Mouse (Mus musculus): ENCODE data around the gene Crlf1. TPM values are rescaled to one million over a fixed set of nuclear protein-coding genes. Genes with fewer than 3 reads are reported as not detected.

Gene Crlf1
- polyA plus RNA-seq (2015; fragmentation: Nextera tagmentation; extraction: Ambion mirVana): 5.8 and 6.5 TPM in 2 replicates

DNA sequence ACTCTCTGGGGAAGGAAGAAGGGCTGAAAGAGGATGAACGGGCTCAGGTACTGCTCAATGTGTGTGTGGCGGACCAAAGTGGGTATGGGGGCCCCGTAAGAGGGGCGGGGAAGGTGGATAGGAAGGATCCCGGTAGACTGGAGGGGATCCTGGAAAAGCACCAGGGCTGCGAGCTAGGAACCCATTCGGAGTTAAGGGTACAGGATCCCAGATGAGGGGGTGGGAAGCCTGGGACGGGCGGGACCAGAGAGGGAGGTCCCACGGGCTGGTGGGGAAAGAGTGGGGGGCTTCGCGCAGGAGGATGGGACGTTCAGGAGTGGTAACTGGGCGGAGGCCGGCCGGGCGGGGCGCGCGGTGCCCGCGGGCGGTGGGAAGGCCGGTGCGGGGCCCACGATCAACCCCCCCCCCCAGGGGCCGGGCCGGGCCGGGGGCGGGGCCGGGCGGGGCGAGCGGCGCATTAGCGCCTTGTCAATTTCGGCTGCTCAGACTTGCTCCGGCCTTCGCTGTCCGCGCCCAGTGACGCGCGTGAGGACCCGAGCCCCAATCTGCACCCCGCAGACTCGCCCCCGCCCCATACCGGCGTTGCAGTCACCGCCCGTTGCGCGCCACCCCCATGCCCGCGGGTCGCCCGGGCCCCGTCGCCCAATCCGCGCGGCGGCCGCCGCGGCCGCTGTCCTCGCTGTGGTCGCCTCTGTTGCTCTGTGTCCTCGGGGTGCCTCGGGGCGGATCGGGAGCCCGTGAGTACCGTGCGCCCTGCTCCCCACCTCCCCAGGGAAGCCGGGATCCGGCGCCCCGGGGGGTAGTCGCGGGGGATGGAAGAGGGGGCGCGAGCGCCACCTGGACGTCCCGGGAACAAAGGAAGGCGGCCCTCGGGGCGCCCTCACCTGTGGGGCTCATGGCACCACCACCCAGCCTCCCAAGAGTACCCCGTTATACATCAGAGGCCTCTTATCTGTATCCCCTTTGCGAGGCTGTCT, at the start of gene Crlf1:
Crlf1 (plus strand) TSS at position 495 of the 977 bp plus-strand sequence.
- no peak; the same call in 1 of the 2 replicates for ATAC-seq (ENCODE audit: low FRiP score, low TSS enrichment)

DNA sequence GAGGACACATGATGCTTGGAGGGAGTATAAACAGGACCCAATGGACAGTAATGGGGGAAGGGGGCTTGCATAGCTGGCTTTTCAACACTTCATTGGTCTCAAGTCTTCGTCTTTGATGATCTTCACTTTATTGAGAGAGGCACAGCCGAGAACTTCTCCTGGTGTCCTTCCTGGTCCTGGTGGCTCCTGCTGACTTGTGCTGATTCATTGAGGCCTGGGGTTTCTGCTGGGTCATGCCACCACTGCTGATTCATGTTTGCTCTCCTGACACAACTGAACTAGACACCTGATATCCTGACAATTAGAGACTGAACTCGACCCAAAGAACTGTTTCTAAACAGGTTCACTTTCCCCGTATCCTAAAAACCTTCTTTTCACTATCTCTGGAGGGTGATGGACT, 49.6 kb upstream of the Crlf1 start:
- Histone ChIP-seq H3K27ac (replicated peaks) (no peak overlapping the region), H3K27me3 (ENCODE audit: control insufficient read depth, insufficient read depth, low read length) (no peaks in the 10 kb centered on the region), H3K4me1 (replicated peaks; ENCODE audit: control insufficient read depth, insufficient read depth) (no peaks in the 10 kb centered on the region), H3K4me2 (replicated peaks; ENCODE audit: low read depth) (no peak overlapping the region), H3K9ac (ENCODE audit: low read length) (no peak overlapping the region), H3K9me3 (ENCODE audit: control insufficient read depth, low read length) (no peaks in the 10 kb centered on the region), H3K4me3 (ENCODE audit: low read depth, low read length) (no peak overlapping the region), H3K36me3 (ENCODE audit: control insufficient read depth, insufficient read depth, low read length) (no peaks in the 10 kb centered on the region)
- DNase-seq (ENCODE audit: low spot score): no peak
- 85% methylated on average over 4 of the region's 4 CpGs for whole genome bisulfite sequencing
- TF ChIP-seq CTCF (IDR thresholded peaks at IDR 0.05; ENCODE audit: low read depth) (no peak), EP300 (optimal IDR thresholded peaks at IDR 0.05) (no peak)
- no peak for ATAC-seq (ENCODE audit: low FRiP score, low TSS enrichment)

More for the DNA sequence above, at the start of gene Crlf1:
- H3K27me3 ChIP-seq (ENCODE audit: control insufficient read depth, insufficient read depth, low read length): peaks cover 52% of the 10 kb centered on the region
- 0 out of 2 replicates have a peak, but pooled peaks cover 4% of the 10 kb centered on the region for H3K4me1 ChIP-seq (replicated peaks; ENCODE audit: control insufficient read depth, insufficient read depth)
- peak within 1 kb of the TSS; percentile 75 for H3K4me2 ChIP-seq (replicated peaks; ENCODE audit: low read depth)
- WGBS: under 1% methylated on average over 49 of the region's 93 CpGs
- no peaks in the 10 kb centered on the region for H3K9me3 ChIP-seq (ENCODE audit: control insufficient read depth, low read length)
- H3K36me3 ChIP-seq (ENCODE audit: control insufficient read depth, insufficient read depth, low read length): no peaks in the 10 kb centered on the region
- TF ChIP-seq EP300 (optimal IDR thresholded peaks at IDR 0.05): no peak
- no peak for TF ChIP-seq CTCF (IDR thresholded peaks at IDR 0.05; ENCODE audit: low read depth)
- no peak within 1 kb of the TSS for H3K27ac ChIP-seq (replicated peaks)
- peak within 1 kb of the TSS; percentile 45 for H3K9ac ChIP-seq (ENCODE audit: low read length)
- H3K4me3 ChIP-seq (ENCODE audit: low read depth, low read length): peak within 1 kb of the TSS; percentile 43
- no peak for DNase-seq (ENCODE audit: low spot score)

DNA sequence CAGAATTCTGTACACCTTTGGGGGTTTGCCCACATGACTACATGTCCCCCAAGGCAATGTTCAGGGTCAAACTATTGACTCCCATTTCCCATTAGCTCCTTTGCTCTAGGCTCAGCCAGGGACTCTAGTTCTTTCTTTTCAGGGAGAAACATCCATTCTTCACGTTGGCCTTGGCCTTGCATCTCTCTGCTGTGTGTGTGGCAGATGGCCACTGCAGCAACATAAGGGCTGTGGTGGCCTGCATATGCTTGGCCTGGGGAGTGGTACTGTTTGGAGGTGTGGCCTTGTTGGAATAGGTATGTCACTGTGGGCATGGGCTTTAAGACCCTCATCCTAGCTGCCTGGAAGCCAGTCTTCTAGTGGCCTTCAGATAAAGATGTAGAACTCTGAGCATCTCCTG, 47.0 kb upstream of the Crlf1 start:
- Histone ChIP-seq H3K4me3 (ENCODE audit: low read depth, low read length) (no peak overlapping the region), H3K27ac (replicated peaks) (no peak overlapping the region), H3K9me3 (ENCODE audit: control insufficient read depth, low read length) (no peaks in the 10 kb centered on the region), H3K36me3 (ENCODE audit: control insufficient read depth, insufficient read depth, low read length) (peaks cover 4% of the 10 kb centered on the region; the same call in 1 of the 2 replicates), H3K27me3 (ENCODE audit: control insufficient read depth, insufficient read depth, low read length) (no peaks in the 10 kb centered on the region), H3K4me2 (replicated peaks; ENCODE audit: low read depth) (no peak overlapping the region), H3K4me1 (replicated peaks; ENCODE audit: control insufficient read depth, insufficient read depth) (no peaks in the 10 kb centered on the region), H3K9ac (ENCODE audit: low read length) (no peak overlapping the region)
- TF ChIP-seq CTCF (IDR thresholded peaks at IDR 0.05; ENCODE audit: low read depth): no peak
- TF ChIP-seq EP300 (optimal IDR thresholded peaks at IDR 0.05): no peak
- WGBS: 59% methylated on average over 1 of the region's 1 CpGs
- DNase-seq (ENCODE audit: low spot score) (no peak), ATAC-seq (ENCODE audit: low FRiP score, low TSS enrichment) (no peak)

DNA sequence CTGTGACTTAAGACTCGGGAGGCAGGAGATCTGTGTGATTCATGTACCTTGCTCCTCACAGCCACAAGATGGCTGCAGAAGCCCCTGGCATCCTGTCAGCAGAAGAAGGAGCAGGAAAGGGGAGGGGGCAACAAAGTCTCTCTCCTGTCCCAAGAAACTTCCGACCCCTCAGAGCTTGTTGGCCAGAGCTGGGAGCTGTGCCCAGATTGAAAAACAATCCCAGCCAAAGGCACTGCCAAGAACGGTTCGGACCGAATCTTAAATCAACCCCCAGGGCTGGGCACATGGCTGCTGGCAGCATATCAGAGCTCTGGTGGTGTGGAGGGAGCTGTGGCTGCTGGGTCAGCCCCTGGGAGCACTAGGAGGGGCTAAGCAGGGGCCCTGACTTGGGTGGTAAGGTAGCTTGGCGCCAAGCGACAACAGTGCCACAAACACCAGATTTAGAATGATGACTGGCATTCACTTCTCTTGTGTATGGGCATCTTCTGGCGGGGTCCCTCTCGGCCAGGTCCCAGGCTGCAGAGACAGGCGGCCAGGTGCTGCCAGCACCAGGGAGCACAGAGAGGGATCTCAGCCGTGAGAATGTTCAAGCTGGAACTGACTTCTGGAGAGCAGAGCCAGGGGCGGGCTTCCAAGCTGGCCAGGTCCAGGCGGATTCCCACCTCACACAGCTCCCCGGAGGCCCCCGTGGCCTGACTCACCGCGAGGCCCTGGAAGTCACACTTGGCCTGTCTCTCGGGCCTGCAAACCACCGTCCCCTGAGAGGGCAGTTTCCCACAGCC, 45.1 kb upstream of the Crlf1 start:
- no peaks in the 10 kb centered on the region for H3K4me1 ChIP-seq (replicated peaks; ENCODE audit: control insufficient read depth, insufficient read depth)
- TF ChIP-seq EP300 (optimal IDR thresholded peaks at IDR 0.05) (no peak), CTCF (IDR thresholded peaks at IDR 0.05; ENCODE audit: low read depth) (peak; percentile 50)
- H3K9ac ChIP-seq (ENCODE audit: low read length): no peak overlapping the region
- H3K4me2 ChIP-seq (replicated peaks; ENCODE audit: low read depth): no peak overlapping the region
- no peak overlapping the region for H3K4me3 ChIP-seq (ENCODE audit: low read depth, low read length)
- peak overlapping the region; percentile 56 for H3K27ac ChIP-seq (replicated peaks)
- WGBS: 53% methylated on average over 18 of the region's 19 CpGs
- ATAC-seq (ENCODE audit: low FRiP score, low TSS enrichment) (peak; percentile 27; the same call in 1 of the 2 replicates), DNase-seq (ENCODE audit: low spot score) (peak; percentile 29)
- no peaks in the 10 kb centered on the region for H3K9me3 ChIP-seq (ENCODE audit: control insufficient read depth, low read length)
- peaks cover 11% of the 10 kb centered on the region; the same call in 1 of the 2 replicates for H3K36me3 ChIP-seq (ENCODE audit: control insufficient read depth, insufficient read depth, low read length)
- no peaks in the 10 kb centered on the region for H3K27me3 ChIP-seq (ENCODE audit: control insufficient read depth, insufficient read depth, low read length)

DNA sequence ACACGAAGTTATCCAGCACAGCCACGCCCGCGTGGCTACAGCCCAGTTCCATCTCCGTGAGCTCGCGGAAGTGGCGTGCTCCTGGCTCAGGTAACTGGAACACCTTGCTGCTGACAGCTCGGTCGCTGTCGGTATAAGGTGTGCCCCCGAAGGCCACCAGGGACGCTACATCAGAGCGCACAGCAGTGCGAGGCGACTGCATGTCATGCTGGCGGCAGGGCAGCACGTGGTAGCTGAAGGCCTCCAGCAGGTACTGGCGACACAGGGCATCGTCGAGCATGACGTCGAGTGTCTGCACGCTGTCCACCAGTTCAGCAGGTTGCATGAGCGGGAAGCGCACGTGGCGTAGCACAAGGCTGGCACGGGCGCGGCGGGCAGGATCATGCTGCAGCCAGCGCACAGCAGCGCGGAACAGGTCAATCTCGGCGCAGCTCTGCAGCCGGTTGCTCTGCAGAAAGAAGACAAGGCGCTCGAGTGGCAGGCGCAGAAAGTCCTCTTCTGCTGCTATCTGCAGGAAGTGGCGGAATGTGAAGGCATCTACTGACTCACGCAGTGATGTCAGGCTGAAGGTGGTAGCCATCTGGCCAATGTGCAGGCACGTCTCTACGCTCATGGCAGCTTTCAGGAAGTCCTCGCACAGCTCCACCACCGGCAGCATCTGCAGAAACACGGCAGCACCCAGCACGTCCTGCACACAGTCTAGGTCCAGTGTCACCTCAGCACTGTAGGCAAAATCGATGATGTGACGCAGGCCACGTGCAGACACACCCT, 40.6 kb upstream of the Crlf1 start:
- H3K27me3 ChIP-seq (ENCODE audit: control insufficient read depth, insufficient read depth, low read length): no peaks in the 10 kb centered on the region
- no peak overlapping the region for H3K4me3 ChIP-seq (ENCODE audit: low read depth, low read length)
- H3K9ac ChIP-seq (ENCODE audit: low read length): no peak overlapping the region
- peak; percentile 20; the same call in 1 of the 2 replicates for TF ChIP-seq CTCF (IDR thresholded peaks at IDR 0.05; ENCODE audit: low read depth)
- no peak for TF ChIP-seq EP300 (optimal IDR thresholded peaks at IDR 0.05)
- H3K27ac ChIP-seq (replicated peaks): no peak overlapping the region
- H3K9me3 ChIP-seq (ENCODE audit: control insufficient read depth, low read length): no peaks in the 10 kb centered on the region
- ATAC-seq (ENCODE audit: low FRiP score, low TSS enrichment): peak; percentile 24; the same call in 1 of the 2 replicates
- no peak overlapping the region for H3K4me2 ChIP-seq (replicated peaks; ENCODE audit: low read depth)
- H3K36me3 ChIP-seq (ENCODE audit: control insufficient read depth, insufficient read depth, low read length): peaks cover 11% of the 10 kb centered on the region; the same call in 1 of the 2 replicates
- 70% methylated on average over 52 of the region's 52 CpGs for WGBS
- no peaks in the 10 kb centered on the region; the same call in 1 of the 2 replicates for H3K4me1 ChIP-seq (replicated peaks; ENCODE audit: control insufficient read depth, insufficient read depth)
- DNase-seq (ENCODE audit: low spot score): no peak
